Mouse (Mus musculus) small intestine, adult 2 months (tissue): ENCODE measurements around the gene Cers3. TPM values are rescaled to one million over a fixed set of nuclear protein-coding genes. Genes with fewer than 3 reads are reported as not detected.

Source experiments
- H3K27ac ChIP-seq: fragments of 200-500 bp; 2 replicates; pipeline ENCODE4 v1.5.1; 2012; ENCODE audit warnings: low read depth, low read length, control low read depth, inconsistent platforms; ENCODE audit not compliant: insufficient read depth
- H3K27me3 ChIP-seq: fragments of 200-500 bp; 2 replicates; pipeline ENCODE4 v1.6.1; 2012; ENCODE audit warnings: mild to moderate bottlenecking, moderate library complexity, low read length, inconsistent platforms; ENCODE audit not compliant: control insufficient read depth, insufficient read depth
- H3K36me3 ChIP-seq: fragments of 200-500 bp; 2 replicates; pipeline ENCODE4 v1.6.1; 2012; ENCODE audit warnings: mild to moderate bottlenecking, low read length, control low read depth, inconsistent platforms; ENCODE audit not compliant: control insufficient read depth, insufficient read depth
- H3K4me1 ChIP-seq: fragments of 200-500 bp; 2 replicates; pipeline ENCODE4 v1.6.1; 2012; ENCODE audit warnings: low read length, inconsistent platforms, mixed read lengths; ENCODE audit not compliant: control insufficient read depth, insufficient read depth, insufficient read length
- H3K4me3 ChIP-seq: fragments of 200-500 bp; 2 replicates; pipeline ENCODE4 v1.5.1; 2012; ENCODE audit warnings: low read depth, mild to moderate bottlenecking, control low read depth, inconsistent platforms, low read length, moderate library complexity
- CTCF ChIP-seq: fragments of 200-500 bp; IDR thresholded peaks from 2 replicates; pipeline ENCODE4 v1.5.1; 2012; ENCODE audit warnings: low read depth, mild to moderate bottlenecking, control low read depth, inconsistent platforms, low read length, moderate library complexity, mixed read lengths; ENCODE audit not compliant: insufficient replicate concordance, insufficient read length; ENCODE audit errors: extremely low read depth
- POLR2A ChIP-seq: fragments of 200-500 bp; IDR thresholded peaks from 2 replicates; pipeline ENCODE4 v1.6.1; 2012; ENCODE audit warnings: low read depth, mild to moderate bottlenecking, control low read depth, inconsistent platforms, low read length, moderate library complexity
- WGBS: fragments of 180-500 bp; shearing (Covaris S2); methylation state at CpG from one replicate; pipeline ENCODE4 v1.1.7; 2018; 5-methylcytosine and 5-hydroxymethylcytosine counted together
- polyA plus RNA-seq: library from polyadenylated mRNA; depleted of rRNA; stranded (reverse); fragments of >200 nt; gene quantifications from 2 replicates; pipeline ENCODE4 v1.2.3, GENCODE M21; 2012

Gene Cers3
- polyA plus RNA-seq, 1 experiment, result not detected

DNA sequence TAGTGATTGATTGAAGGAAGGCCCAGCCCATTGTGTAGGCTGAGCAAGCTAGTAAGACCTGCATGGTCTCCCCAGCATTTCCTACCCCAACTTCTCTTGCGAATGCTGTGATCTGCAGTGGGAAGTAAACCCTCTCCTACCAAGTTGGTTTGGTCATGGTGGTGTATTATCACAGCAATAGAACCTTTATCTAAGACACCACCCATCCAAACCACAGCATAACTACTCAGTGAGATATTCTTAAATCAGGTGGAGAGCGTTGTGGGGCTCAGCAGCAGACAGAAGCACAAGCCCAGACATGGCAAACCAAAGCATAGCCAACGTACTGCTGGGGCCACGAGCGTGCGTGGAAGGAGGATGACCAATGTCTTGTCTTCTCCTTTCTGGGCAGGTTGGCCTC is 106.0 kb downstream of the Cers3 start:
- no peaks in the 10 kb centered on the region for H3K36me3 ChIP-seq
- no peak overlapping the region for H3K27ac ChIP-seq
- TF ChIP-seq CTCF (no peak), POLR2A (no peak)
- no peaks in the 10 kb centered on the region for H3K27me3 ChIP-seq
- 95% methylated on average over 6 of the region's 6 CpGs for WGBS
- peaks cover 3% of the 10 kb centered on the region for H3K4me1 ChIP-seq
- H3K4me3 ChIP-seq, result no peak overlapping the region

DNA sequence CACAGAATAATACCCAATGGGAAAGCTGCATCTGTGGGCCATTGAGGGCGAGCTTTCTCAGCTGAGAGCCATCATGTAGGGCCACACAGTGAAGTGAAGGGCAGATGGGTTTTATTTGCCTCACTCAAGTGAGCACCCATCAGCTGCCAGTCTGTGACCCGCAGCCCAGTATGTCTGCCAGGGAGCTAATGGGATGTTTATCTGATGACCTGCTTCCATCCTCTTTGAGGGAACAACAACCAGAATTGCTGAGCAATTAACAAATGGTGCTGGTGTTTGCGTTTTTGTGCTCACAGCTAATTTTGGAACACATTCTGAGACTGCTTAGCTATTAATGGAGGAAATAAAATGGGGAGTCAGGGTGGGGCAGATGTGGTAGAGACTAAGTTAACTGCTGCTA is 108.9 kb downstream of the Cers3 start:
- Histone ChIP-seq H3K4me1 (no peaks in the 10 kb centered on the region), H3K4me3 (no peak overlapping the region), H3K27ac (no peak overlapping the region), H3K27me3 (no peaks in the 10 kb centered on the region), H3K36me3 (no peaks in the 10 kb centered on the region)
- WGBS, result 57% methylated on average over 3 of the region's 3 CpGs
- no peak for TF ChIP-seq CTCF
- no peak for TF ChIP-seq POLR2A

DNA sequence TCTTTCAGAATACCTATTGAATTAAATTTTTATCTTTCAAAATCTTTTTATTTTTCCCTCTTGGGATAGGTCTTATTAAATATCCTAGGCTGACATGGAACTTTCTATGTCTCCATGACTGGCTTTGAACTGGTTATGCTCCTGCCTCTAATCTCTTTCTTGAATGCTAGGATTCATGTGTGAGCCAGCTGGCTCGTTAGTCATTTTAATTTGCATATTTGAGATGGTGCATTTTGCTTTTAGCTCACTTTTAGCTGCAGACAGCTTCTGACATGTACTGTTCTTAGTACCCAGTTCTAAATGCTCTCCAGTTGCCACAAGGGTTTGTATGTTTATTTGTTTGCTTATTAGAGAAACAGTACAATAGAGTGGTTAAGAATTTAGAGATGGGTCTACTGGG is 114.3 kb downstream of the Cers3 start:
- 74% methylated on average over 1 of the region's 1 CpGs for WGBS

GRCm38 (mm10) chr7:66858247-66859075 is 115.2 kb downstream of the Cers3 start:
- no peak overlapping the region for H3K27ac ChIP-seq
- H3K27me3 ChIP-seq, result no peaks in the 10 kb centered on the region
- H3K4me3 ChIP-seq, result no peak overlapping the region
- WGBS, result 62% methylated on average over 12 of the region's 12 CpGs
- TF ChIP-seq POLR2A, result no peak
- no peak for TF ChIP-seq CTCF
- H3K4me1 ChIP-seq, result peaks cover 2% of the 10 kb centered on the region; the same call in 1 of the 2 replicates
- no peaks in the 10 kb centered on the region for H3K36me3 ChIP-seq

More for the DNA sequence above, 114.3 kb downstream of the Cers3 start:
- H3K36me3 ChIP-seq, result no peaks in the 10 kb centered on the region
- TF ChIP-seq POLR2A (no peak), CTCF (no peak)
- no peaks in the 10 kb centered on the region for H3K27me3 ChIP-seq
- H3K4me3 ChIP-seq, result no peak overlapping the region
- H3K4me1 ChIP-seq, result peaks cover 2% of the 10 kb centered on the region; the same call in 1 of the 2 replicates
- H3K27ac ChIP-seq, result no peak overlapping the region

- TF ChIP-seq POLR2A (no peak), CTCF (no peak)
- 94% methylated on average over 5 of the region's 5 CpGs for WGBS
- H3K27ac ChIP-seq, result no peak overlapping the region
- H3K27me3 ChIP-seq, result no peaks in the 10 kb centered on the region
- H3K4me1 ChIP-seq, result peaks cover 2% of the 10 kb centered on the region; the same call in 1 of the 2 replicates
- no peaks in the 10 kb centered on the region for H3K36me3 ChIP-seq
- H3K4me3 ChIP-seq, result no peak overlapping the region
Observed at GRCm38 (mm10) chr7:66859220-66859619, 115.9 kb downstream of the Cers3 start.

DNA sequence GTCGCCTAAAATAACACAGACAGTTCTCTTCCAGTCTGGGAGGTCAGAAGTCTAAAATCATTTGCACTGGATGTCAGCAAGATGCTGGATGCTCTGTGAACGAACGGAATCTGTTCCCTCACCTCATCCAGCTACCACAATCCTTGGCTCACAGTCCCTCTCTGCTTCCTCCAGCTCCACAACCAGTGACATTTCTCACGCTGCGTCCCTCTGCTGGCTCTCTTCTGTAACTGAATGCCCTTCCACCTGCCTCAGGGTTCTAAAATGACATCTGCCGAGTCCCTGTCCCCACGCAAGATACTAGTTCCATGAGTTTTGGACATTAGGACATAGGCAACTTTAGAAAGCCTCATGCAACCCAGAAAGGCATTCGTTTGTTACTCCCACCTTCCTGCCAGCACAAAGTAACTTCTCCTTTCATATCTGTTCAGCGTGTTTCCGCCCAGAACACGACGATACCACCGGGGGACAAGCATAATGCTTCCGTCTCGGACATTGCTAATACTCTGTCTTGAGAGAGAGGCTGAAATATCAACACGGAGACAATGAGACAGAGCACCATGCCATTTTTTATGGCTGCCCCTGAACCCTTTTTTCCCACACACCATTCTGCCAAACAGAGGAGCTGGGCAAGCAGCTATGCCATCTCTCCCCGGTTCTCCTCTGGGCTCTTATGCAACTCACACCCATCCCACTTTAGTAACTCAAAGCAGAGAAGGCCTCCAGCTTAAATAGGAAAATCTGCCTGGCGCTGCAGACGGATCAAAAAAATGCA is 123.8 kb downstream of the Cers3 start:
- Histone ChIP-seq H3K4me1 (no peaks in the 10 kb centered on the region), H3K4me3 (no peak overlapping the region), H3K27ac (no peak overlapping the region), H3K36me3 (no peaks in the 10 kb centered on the region), H3K27me3 (no peaks in the 10 kb centered on the region)
- no peak for TF ChIP-seq POLR2A
- no peak for TF ChIP-seq CTCF
- WGBS, result 74% methylated on average over 19 of the region's 19 CpGs

DNA sequence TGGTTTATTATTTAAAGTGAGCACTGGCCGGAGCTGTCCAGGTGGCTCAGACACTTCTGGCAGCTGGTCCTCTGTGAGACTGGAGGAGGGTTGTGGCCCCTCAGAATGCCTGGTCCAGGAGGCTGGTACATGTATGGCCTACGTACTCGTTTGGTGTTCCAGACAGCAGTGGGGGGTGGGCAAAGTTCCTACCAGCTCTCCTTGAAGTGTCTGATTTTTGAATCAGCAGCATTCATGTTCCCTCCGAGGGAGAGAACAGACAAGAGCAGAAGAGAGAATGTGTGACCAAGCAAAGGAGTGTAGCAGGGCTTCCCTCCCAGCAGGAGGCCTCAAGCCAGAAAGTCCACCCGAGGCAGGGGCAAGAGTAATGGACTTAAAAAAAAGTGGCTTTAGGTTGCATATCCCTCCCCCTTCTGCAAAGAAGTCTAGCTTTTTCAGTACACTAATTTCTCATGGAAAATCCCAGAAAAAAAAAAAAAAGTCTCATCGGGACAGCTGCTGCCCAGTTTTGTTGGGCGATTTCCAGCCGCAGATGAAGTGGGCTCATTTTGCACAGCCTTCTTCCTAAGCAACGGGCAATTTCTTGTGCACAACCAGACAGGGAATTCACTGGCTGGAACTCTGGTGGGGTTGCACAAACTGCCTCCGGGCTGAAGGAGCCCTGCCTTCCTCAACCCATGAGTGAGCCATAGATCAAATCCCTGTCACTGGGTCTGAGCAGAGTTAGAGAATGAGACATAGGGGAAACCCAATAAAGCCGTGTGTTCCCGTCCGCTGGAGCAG is 124.6 kb downstream of the Cers3 start:
- WGBS, result 79% methylated on average over 13 of the region's 13 CpGs
- H3K4me1 ChIP-seq, result no peaks in the 10 kb centered on the region
- H3K27me3 ChIP-seq, result no peaks in the 10 kb centered on the region
- H3K27ac ChIP-seq, result no peak overlapping the region
- no peak overlapping the region for H3K4me3 ChIP-seq
- H3K36me3 ChIP-seq, result no peaks in the 10 kb centered on the region
- TF ChIP-seq CTCF (no peak), POLR2A (no peak)
